Mouse (Mus musculus): ENCODE results near the gene Nav2. TPM values are rescaled to one million over a fixed set of nuclear protein-coding genes. Genes with fewer than 3 reads are reported as not detected.
A peak's percentile ranks its signal among the peaks of the same experiment; 100 is the strongest.

Nav2 gene
- polyA plus RNA-seq, 1 experiment from 2014 or later: 34.2 TPM

- H3K4me2 ChIP-seq (ENCODE audit: low read depth, low read length): peak overlapping the region; percentile 73
- H3K4me3 ChIP-seq (ENCODE audit: low read length): peak overlapping the region; percentile 50
- peak overlapping the region; percentile 63 for H3K9ac ChIP-seq (ENCODE audit: low read length)
- no peak; the same call in 1 of the 2 replicates for ATAC-seq (replicated peaks; ENCODE audit: extremely low read depth, insufficient read depth, low FRiP score)
- H3K27me3 ChIP-seq (ENCODE audit: control insufficient read depth, insufficient read depth, low read length): no peaks in the 10 kb centered on the region; the same call in 1 of the 2 replicates
- WGBS: 5% methylated on average over 31 of the region's 31 CpGs
- peaks cover 21% of the 10 kb centered on the region for H3K4me1 ChIP-seq (ENCODE audit: control insufficient read depth, insufficient read depth, low read length)
- no peaks in the 10 kb centered on the region for H3K36me3 ChIP-seq (ENCODE audit: control insufficient read depth, insufficient read depth)
- no peaks in the 10 kb centered on the region for H3K9me3 ChIP-seq (replicated peaks; ENCODE audit: control insufficient read depth, low read length)
- no peak overlapping the region for H3K27ac ChIP-seq (ENCODE audit: low read length)
These were observed 395.3 kb downstream of the Nav2 start for GRCm38 (mm10) chr7:49303600-49304411.

GRCm38 (mm10) chr7:49307717-49308116 lies 399.2 kb downstream of the Nav2 start:
- no peak overlapping the region for H3K27ac ChIP-seq (ENCODE audit: low read length)
- no peak overlapping the region for H3K4me2 ChIP-seq (ENCODE audit: low read depth, low read length)
- no peaks in the 10 kb centered on the region; the same call in 1 of the 2 replicates for H3K27me3 ChIP-seq (ENCODE audit: control insufficient read depth, insufficient read depth, low read length)
- H3K36me3 ChIP-seq (ENCODE audit: control insufficient read depth, insufficient read depth): peaks cover 3% of the 10 kb centered on the region
- 0 out of 2 replicates have a peak, but pooled peaks cover 5% of the 10 kb centered on the region for H3K9me3 ChIP-seq (replicated peaks; ENCODE audit: control insufficient read depth, low read length)
- WGBS: 86% methylated on average over 6 of the region's 6 CpGs
- peaks cover 14% of the 10 kb centered on the region for H3K4me1 ChIP-seq (ENCODE audit: control insufficient read depth, insufficient read depth, low read length)
- H3K4me3 ChIP-seq (ENCODE audit: low read length): no peak overlapping the region
- no peak overlapping the region for H3K9ac ChIP-seq (ENCODE audit: low read length)
- no peak for ATAC-seq (replicated peaks; ENCODE audit: extremely low read depth, insufficient read depth, low FRiP score)

GRCm38 (mm10) chr7:49309746-49310145 lies 401.2 kb downstream of the Nav2 start:
- no peak for ATAC-seq (replicated peaks; ENCODE audit: extremely low read depth, insufficient read depth, low FRiP score)
- Histone ChIP-seq H3K27ac (ENCODE audit: low read length) (no peak overlapping the region), H3K27me3 (ENCODE audit: control insufficient read depth, insufficient read depth, low read length) (no peaks in the 10 kb centered on the region), H3K36me3 (ENCODE audit: control insufficient read depth, insufficient read depth) (peaks cover 3% of the 10 kb centered on the region), H3K9ac (ENCODE audit: low read length) (no peak overlapping the region), H3K9me3 (replicated peaks; ENCODE audit: control insufficient read depth, low read length) (0 out of 2 replicates have a peak, but pooled peaks cover 5% of the 10 kb centered on the region), H3K4me2 (ENCODE audit: low read depth, low read length) (no peak overlapping the region), H3K4me3 (ENCODE audit: low read length) (no peak overlapping the region), H3K4me1 (ENCODE audit: control insufficient read depth, insufficient read depth, low read length) (peaks cover 6% of the 10 kb centered on the region; the same call in 1 of the 2 replicates)
- 61% methylated on average over 5 of the region's 5 CpGs for WGBS

- Histone ChIP-seq H3K27me3 (ENCODE audit: control insufficient read depth, insufficient read depth, low read length) (no peaks in the 10 kb centered on the region), H3K4me2 (ENCODE audit: low read depth, low read length) (no peak overlapping the region), H3K9ac (ENCODE audit: low read length) (no peak overlapping the region), H3K4me1 (ENCODE audit: control insufficient read depth, insufficient read depth, low read length) (peaks cover 6% of the 10 kb centered on the region), H3K9me3 (replicated peaks; ENCODE audit: control insufficient read depth, low read length) (0 out of 2 replicates have a peak, but pooled peaks cover 5% of the 10 kb centered on the region), H3K36me3 (ENCODE audit: control insufficient read depth, insufficient read depth) (peaks cover 3% of the 10 kb centered on the region), H3K27ac (ENCODE audit: low read length) (no peak overlapping the region), H3K4me3 (ENCODE audit: low read length) (no peak overlapping the region)
- ATAC-seq (replicated peaks; ENCODE audit: extremely low read depth, insufficient read depth, low FRiP score): 0 out of 2 replicates have a peak, but pooled peaks have one; percentile 11
- 63% methylated on average over 7 of the region's 7 CpGs for WGBS
These were observed 405.4 kb downstream of the Nav2 start for GRCm38 (mm10) chr7:49313945-49314344.

GRCm38 (mm10) chr7:49315033-49315432 lies 406.5 kb downstream of the Nav2 start:
- H3K9me3 ChIP-seq (replicated peaks; ENCODE audit: control insufficient read depth, low read length): 0 out of 2 replicates have a peak, but pooled peaks cover 5% of the 10 kb centered on the region
- H3K9ac ChIP-seq (ENCODE audit: low read length): no peak overlapping the region
- H3K4me2 ChIP-seq (ENCODE audit: low read depth, low read length): no peak overlapping the region
- ATAC-seq (replicated peaks; ENCODE audit: extremely low read depth, insufficient read depth, low FRiP score): no peak
- H3K27me3 ChIP-seq (ENCODE audit: control insufficient read depth, insufficient read depth, low read length): no peaks in the 10 kb centered on the region
- H3K36me3 ChIP-seq (ENCODE audit: control insufficient read depth, insufficient read depth): peaks cover 3% of the 10 kb centered on the region
- H3K4me3 ChIP-seq (ENCODE audit: low read length): no peak overlapping the region
- no peak overlapping the region for H3K27ac ChIP-seq (ENCODE audit: low read length)
- peaks cover 6% of the 10 kb centered on the region for H3K4me1 ChIP-seq (ENCODE audit: control insufficient read depth, insufficient read depth, low read length)
- 54% methylated on average over 3 of the region's 3 CpGs for WGBS

- WGBS: 71% methylated on average over 3 of the region's 3 CpGs
- no peak overlapping the region for H3K4me2 ChIP-seq (ENCODE audit: low read depth, low read length)
These were observed 408.1 kb downstream of the Nav2 start for GRCm38 (mm10) chr7:49316600-49316999.

GRCm38 (mm10) chr7:49318183-49318897 lies 409.8 kb downstream of the Nav2 start:
- Histone ChIP-seq H3K27ac (ENCODE audit: low read length) (no peak overlapping the region), H3K27me3 (ENCODE audit: control insufficient read depth, insufficient read depth, low read length) (no peaks in the 10 kb centered on the region), H3K4me3 (ENCODE audit: low read length) (no peak overlapping the region), H3K9ac (ENCODE audit: low read length) (no peak overlapping the region), H3K4me1 (ENCODE audit: control insufficient read depth, insufficient read depth, low read length) (peaks cover 16% of the 10 kb centered on the region), H3K36me3 (ENCODE audit: control insufficient read depth, insufficient read depth) (no peaks in the 10 kb centered on the region), H3K9me3 (replicated peaks; ENCODE audit: control insufficient read depth, low read length) (no peaks in the 10 kb centered on the region), H3K4me2 (ENCODE audit: low read depth, low read length) (no peak overlapping the region)
- 80% methylated on average over 15 of the region's 15 CpGs for WGBS
- no peak for ATAC-seq (replicated peaks; ENCODE audit: extremely low read depth, insufficient read depth, low FRiP score)

More at GRCm38 (mm10) chr7:49316600-49316999, 408.1 kb downstream of the Nav2 start:
- no peak for ATAC-seq (replicated peaks; ENCODE audit: extremely low read depth, insufficient read depth, low FRiP score)
- Histone ChIP-seq H3K27me3 (ENCODE audit: control insufficient read depth, insufficient read depth, low read length) (no peaks in the 10 kb centered on the region), H3K9me3 (replicated peaks; ENCODE audit: control insufficient read depth, low read length) (0 out of 2 replicates have a peak, but pooled peaks cover 5% of the 10 kb centered on the region), H3K4me1 (ENCODE audit: control insufficient read depth, insufficient read depth, low read length) (peaks cover 16% of the 10 kb centered on the region), H3K36me3 (ENCODE audit: control insufficient read depth, insufficient read depth) (peaks cover 3% of the 10 kb centered on the region; the same call in 1 of the 2 replicates), H3K4me3 (ENCODE audit: low read length) (no peak overlapping the region), H3K9ac (ENCODE audit: low read length) (no peak overlapping the region), H3K27ac (ENCODE audit: low read length) (no peak overlapping the region)

- Histone ChIP-seq H3K36me3 (ENCODE audit: control insufficient read depth, insufficient read depth) (no peaks in the 10 kb centered on the region), H3K4me3 (ENCODE audit: low read length) (no peak overlapping the region), H3K4me1 (ENCODE audit: control insufficient read depth, insufficient read depth, low read length) (peaks cover 14% of the 10 kb centered on the region), H3K27ac (ENCODE audit: low read length) (no peak overlapping the region), H3K27me3 (ENCODE audit: control insufficient read depth, insufficient read depth, low read length) (no peaks in the 10 kb centered on the region), H3K9me3 (replicated peaks; ENCODE audit: control insufficient read depth, low read length) (no peaks in the 10 kb centered on the region), H3K4me2 (ENCODE audit: low read depth, low read length) (no peak overlapping the region), H3K9ac (ENCODE audit: low read length) (no peak overlapping the region)
- WGBS: 85% methylated on average over 8 of the region's 8 CpGs
- no peak for ATAC-seq (replicated peaks; ENCODE audit: extremely low read depth, insufficient read depth, low FRiP score)
These were observed 410.4 kb downstream of the Nav2 start for GRCm38 (mm10) chr7:49318898-49319293.

- H3K27ac ChIP-seq (ENCODE audit: low read length): no peak overlapping the region
- peaks cover 10% of the 10 kb centered on the region for H3K4me1 ChIP-seq (ENCODE audit: control insufficient read depth, insufficient read depth, low read length)
- H3K4me2 ChIP-seq (ENCODE audit: low read depth, low read length): no peak overlapping the region
- H3K9me3 ChIP-seq (replicated peaks; ENCODE audit: control insufficient read depth, low read length): no peaks in the 10 kb centered on the region
- 71% methylated on average over 1 of the region's 1 CpGs for WGBS
- peaks cover 4% of the 10 kb centered on the region; the same call in 1 of the 2 replicates for H3K36me3 ChIP-seq (ENCODE audit: control insufficient read depth, insufficient read depth)
- no peak overlapping the region for H3K4me3 ChIP-seq (ENCODE audit: low read length)
- no peak for ATAC-seq (replicated peaks; ENCODE audit: extremely low read depth, insufficient read depth, low FRiP score)
- no peaks in the 10 kb centered on the region for H3K27me3 ChIP-seq (ENCODE audit: control insufficient read depth, insufficient read depth, low read length)
- H3K9ac ChIP-seq (ENCODE audit: low read length): no peak overlapping the region
These were observed 411.5 kb downstream of the Nav2 start for GRCm38 (mm10) chr7:49319981-49320380.

All from heart, embryonic 16.5 days (tissue).